Mouse (Mus musculus) megakaryocyte, embryonic 14.5 days (primary cell): ENCODE measurements around the gene Gtpbp8.

Experiments used
- FLI1 ChIP-seq: IDR thresholded peaks from 2 replicates; pipeline ENCODE4 v1.6.1; 2012; ENCODE audit warnings: low read length, inconsistent platforms, mixed read lengths
- GATA1 ChIP-seq: IDR thresholded peaks from 3 replicates; pipeline ENCODE4 v1.6.1; 2012; ENCODE audit warnings: mixed read lengths, low read length, inconsistent platforms, borderline replicate concordance

DNA sequence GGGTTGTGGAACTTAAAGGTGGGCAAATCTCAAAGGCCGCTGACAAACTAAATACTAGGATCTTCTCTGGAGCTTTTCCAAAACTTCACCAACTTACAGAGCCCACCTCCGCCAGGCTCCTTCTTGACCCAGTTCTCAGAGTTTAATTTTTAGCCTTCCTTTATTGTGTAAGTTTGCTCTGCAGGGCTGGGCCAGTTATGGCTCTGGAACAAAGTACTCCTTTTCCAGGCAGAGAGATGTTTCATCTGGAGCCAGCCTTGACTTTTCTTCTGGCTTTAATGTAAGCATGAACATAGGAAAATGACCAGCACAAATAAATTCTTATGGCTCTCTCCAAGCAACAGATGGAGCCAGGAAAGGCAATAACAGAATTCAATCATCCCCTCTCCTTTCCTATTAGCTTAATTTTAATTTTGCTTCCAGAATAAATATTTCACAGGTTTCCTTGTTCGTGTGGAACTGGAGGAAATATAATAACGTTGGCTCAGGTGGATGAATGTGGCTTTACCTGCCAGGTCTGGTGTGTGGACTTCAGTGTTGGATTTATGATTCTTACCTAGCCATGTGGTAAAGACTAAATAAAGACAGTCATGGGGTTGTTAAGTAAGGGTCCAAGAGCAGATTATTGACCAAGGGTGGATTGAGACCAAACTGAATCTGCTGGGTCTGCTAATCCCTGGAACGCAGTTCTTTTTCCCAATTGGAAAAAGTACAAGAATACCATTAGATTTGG, 48.5 kb downstream of the Gtpbp8 start:
- no peak for TF ChIP-seq GATA1
- TF ChIP-seq FLI1, result no peak
